Mouse (Mus musculus): ENCODE data around the gene Lasp1. TPM values are rescaled to one million over a fixed set of nuclear protein-coding genes. Genes with fewer than 3 reads are reported as not detected.

The Lasp1 gene
- polyA plus RNA-seq, 1 experiment from 2014 or later, result 159 TPM

GRCm38 (mm10) chr11:97820840-97821239 is 22.0 kb downstream of the Lasp1 start:
- ATAC-seq, result no peak
- Histone ChIP-seq H3K9ac (replicated peaks; ENCODE audit: low read depth, low read length) (no peak overlapping the region), H3K36me3 (ENCODE audit: control insufficient read depth, insufficient read depth) (peaks cover 12% of the 10 kb centered on the region), H3K4me3 (replicated peaks; ENCODE audit: low read length) (no peak overlapping the region), H3K4me1 (replicated peaks; ENCODE audit: control insufficient read depth, insufficient read depth, low read length) (peaks cover 13% of the 10 kb centered on the region), H3K4me2 (ENCODE audit: low read length) (no peak overlapping the region), H3K27ac (ENCODE audit: low read length) (no peak overlapping the region), H3K27me3 (replicated peaks; ENCODE audit: control insufficient read depth, insufficient read depth, low read length) (no peaks in the 10 kb centered on the region), H3K9me3 (ENCODE audit: control insufficient read depth, low read length) (no peaks in the 10 kb centered on the region)
- WGBS, result 62% methylated on average over 4 of the region's 4 CpGs

GRCm38 (mm10) chr11:97821401-97822064 is 22.7 kb downstream of the Lasp1 start:
- Histone ChIP-seq H3K9me3 (ENCODE audit: control insufficient read depth, low read length) (no peaks in the 10 kb centered on the region), H3K4me1 (replicated peaks; ENCODE audit: control insufficient read depth, insufficient read depth, low read length) (peaks cover 13% of the 10 kb centered on the region), H3K4me2 (ENCODE audit: low read length) (no peak overlapping the region), H3K36me3 (ENCODE audit: control insufficient read depth, insufficient read depth) (peaks cover 10% of the 10 kb centered on the region), H3K27me3 (replicated peaks; ENCODE audit: control insufficient read depth, insufficient read depth, low read length) (no peaks in the 10 kb centered on the region), H3K27ac (ENCODE audit: low read length) (no peak overlapping the region), H3K9ac (replicated peaks; ENCODE audit: low read depth, low read length) (no peak overlapping the region), H3K4me3 (replicated peaks; ENCODE audit: low read length) (no peak overlapping the region)
- no peak for ATAC-seq
- 92% methylated on average over 8 of the region's 8 CpGs for WGBS

GRCm38 (mm10) chr11:97822840-97823603 is 24.2 kb downstream of the Lasp1 start:
- H3K9ac ChIP-seq (replicated peaks; ENCODE audit: low read depth, low read length), result no peak overlapping the region
- 0 out of 2 replicates have a peak, but pooled peaks cover 7% of the 10 kb centered on the region for H3K36me3 ChIP-seq (ENCODE audit: control insufficient read depth, insufficient read depth)

GRCm38 (mm10) chr11:97824168-97824567 is 25.4 kb downstream of the Lasp1 start:
- no peaks in the 10 kb centered on the region for H3K9me3 ChIP-seq (ENCODE audit: control insufficient read depth, low read length)
- no peak overlapping the region for H3K4me2 ChIP-seq (ENCODE audit: low read length)
- H3K4me3 ChIP-seq (replicated peaks; ENCODE audit: low read length), result no peak overlapping the region
- no peak overlapping the region for H3K9ac ChIP-seq (replicated peaks; ENCODE audit: low read depth, low read length)
- 0 out of 2 replicates have a peak, but pooled peaks cover 7% of the 10 kb centered on the region for H3K36me3 ChIP-seq (ENCODE audit: control insufficient read depth, insufficient read depth)
- WGBS, result 92% methylated on average over 11 of the region's 11 CpGs
- H3K27ac ChIP-seq (ENCODE audit: low read length), result no peak overlapping the region
- ATAC-seq, result no peak
- H3K4me1 ChIP-seq (replicated peaks; ENCODE audit: control insufficient read depth, insufficient read depth, low read length), result 0 out of 2 replicates have a peak, but pooled peaks cover 2% of the 10 kb centered on the region
- H3K27me3 ChIP-seq (replicated peaks; ENCODE audit: control insufficient read depth, insufficient read depth, low read length), result no peaks in the 10 kb centered on the region

More at GRCm38 (mm10) chr11:97822840-97823603, 24.2 kb downstream of the Lasp1 start:
- ATAC-seq, result no peak
- no peaks in the 10 kb centered on the region for H3K9me3 ChIP-seq (ENCODE audit: control insufficient read depth, low read length)
- 86% methylated on average over 20 of the region's 20 CpGs for WGBS
- H3K4me3 ChIP-seq (replicated peaks; ENCODE audit: low read length), result no peak overlapping the region
- no peak overlapping the region for H3K4me2 ChIP-seq (ENCODE audit: low read length)
- H3K4me1 ChIP-seq (replicated peaks; ENCODE audit: control insufficient read depth, insufficient read depth, low read length), result peaks cover 11% of the 10 kb centered on the region
- H3K27ac ChIP-seq (ENCODE audit: low read length), result no peak overlapping the region
- H3K27me3 ChIP-seq (replicated peaks; ENCODE audit: control insufficient read depth, insufficient read depth, low read length), result no peaks in the 10 kb centered on the region

- Histone ChIP-seq H3K4me3 (replicated peaks; ENCODE audit: low read length) (no peak overlapping the region), H3K27me3 (replicated peaks; ENCODE audit: control insufficient read depth, insufficient read depth, low read length) (no peaks in the 10 kb centered on the region), H3K4me1 (replicated peaks; ENCODE audit: control insufficient read depth, insufficient read depth, low read length) (0 out of 2 replicates have a peak, but pooled peaks cover 2% of the 10 kb centered on the region), H3K9ac (replicated peaks; ENCODE audit: low read depth, low read length) (no peak overlapping the region), H3K27ac (ENCODE audit: low read length) (no peak overlapping the region), H3K4me2 (ENCODE audit: low read length) (no peak overlapping the region), H3K36me3 (ENCODE audit: control insufficient read depth, insufficient read depth) (0 out of 2 replicates have a peak, but pooled peaks cover 7% of the 10 kb centered on the region), H3K9me3 (ENCODE audit: control insufficient read depth, low read length) (no peaks in the 10 kb centered on the region)
- 58% methylated on average over 6 of the region's 6 CpGs for WGBS
- no peak for ATAC-seq
These were observed 26.1 kb downstream of the Lasp1 start for GRCm38 (mm10) chr11:97824895-97825294.

- Histone ChIP-seq H3K9me3 (ENCODE audit: control insufficient read depth, low read length) (no peaks in the 10 kb centered on the region), H3K4me3 (replicated peaks; ENCODE audit: low read length) (no peak overlapping the region), H3K27ac (ENCODE audit: low read length) (no peak overlapping the region), H3K4me2 (ENCODE audit: low read length) (no peak overlapping the region), H3K36me3 (ENCODE audit: control insufficient read depth, insufficient read depth) (0 out of 2 replicates have a peak, but pooled peaks cover 7% of the 10 kb centered on the region), H3K4me1 (replicated peaks; ENCODE audit: control insufficient read depth, insufficient read depth, low read length) (0 out of 2 replicates have a peak, but pooled peaks cover 2% of the 10 kb centered on the region), H3K27me3 (replicated peaks; ENCODE audit: control insufficient read depth, insufficient read depth, low read length) (no peaks in the 10 kb centered on the region), H3K9ac (replicated peaks; ENCODE audit: low read depth, low read length) (no peak overlapping the region)
- no peak for ATAC-seq
- WGBS, result 90% methylated on average over 10 of the region's 10 CpGs
These were observed 26.5 kb downstream of the Lasp1 start for GRCm38 (mm10) chr11:97825295-97825694.

- 73% methylated on average over 9 of the region's 9 CpGs for WGBS
- H3K36me3 ChIP-seq (ENCODE audit: control insufficient read depth, insufficient read depth), result 0 out of 2 replicates have a peak, but pooled peaks cover 7% of the 10 kb centered on the region
- H3K9ac ChIP-seq (replicated peaks; ENCODE audit: low read depth, low read length), result no peak overlapping the region
- H3K4me3 ChIP-seq (replicated peaks; ENCODE audit: low read length), result no peak overlapping the region
- H3K9me3 ChIP-seq (ENCODE audit: control insufficient read depth, low read length), result no peaks in the 10 kb centered on the region
- ATAC-seq, result no peak
- no peak overlapping the region for H3K4me2 ChIP-seq (ENCODE audit: low read length)
- H3K4me1 ChIP-seq (replicated peaks; ENCODE audit: control insufficient read depth, insufficient read depth, low read length), result no peaks in the 10 kb centered on the region
- no peak overlapping the region for H3K27ac ChIP-seq (ENCODE audit: low read length)
- no peaks in the 10 kb centered on the region for H3K27me3 ChIP-seq (replicated peaks; ENCODE audit: control insufficient read depth, insufficient read depth, low read length)
These were observed 27.2 kb downstream of the Lasp1 start for GRCm38 (mm10) chr11:97825971-97826370.

GRCm38 (mm10) chr11:97826414-97826813 is 27.6 kb downstream of the Lasp1 start:
- WGBS, result 76% methylated on average over 7 of the region's 7 CpGs
- Histone ChIP-seq H3K36me3 (ENCODE audit: control insufficient read depth, insufficient read depth) (0 out of 2 replicates have a peak, but pooled peaks cover 7% of the 10 kb centered on the region), H3K27ac (ENCODE audit: low read length) (no peak overlapping the region), H3K9ac (replicated peaks; ENCODE audit: low read depth, low read length) (no peak overlapping the region), H3K4me2 (ENCODE audit: low read length) (no peak overlapping the region), H3K9me3 (ENCODE audit: control insufficient read depth, low read length) (no peaks in the 10 kb centered on the region), H3K4me1 (replicated peaks; ENCODE audit: control insufficient read depth, insufficient read depth, low read length) (no peaks in the 10 kb centered on the region), H3K4me3 (replicated peaks; ENCODE audit: low read length) (no peak overlapping the region), H3K27me3 (replicated peaks; ENCODE audit: control insufficient read depth, insufficient read depth, low read length) (no peaks in the 10 kb centered on the region)
- no peak for ATAC-seq

- H3K9me3 ChIP-seq (ENCODE audit: control insufficient read depth, low read length), result no peaks in the 10 kb centered on the region
- no peaks in the 10 kb centered on the region for H3K4me1 ChIP-seq (replicated peaks; ENCODE audit: control insufficient read depth, insufficient read depth, low read length)
- no peak overlapping the region for H3K4me3 ChIP-seq (replicated peaks; ENCODE audit: low read length)
- 0 out of 2 replicates have a peak, but pooled peaks cover 7% of the 10 kb centered on the region for H3K36me3 ChIP-seq (ENCODE audit: control insufficient read depth, insufficient read depth)
- H3K27me3 ChIP-seq (replicated peaks; ENCODE audit: control insufficient read depth, insufficient read depth, low read length), result no peaks in the 10 kb centered on the region
- no peak for ATAC-seq
- WGBS, result 94% methylated on average over 6 of the region's 6 CpGs
- no peak overlapping the region for H3K4me2 ChIP-seq (ENCODE audit: low read length)
- no peak overlapping the region for H3K27ac ChIP-seq (ENCODE audit: low read length)
- H3K9ac ChIP-seq (replicated peaks; ENCODE audit: low read depth, low read length), result no peak overlapping the region
These were observed 28.9 kb downstream of the Lasp1 start for GRCm38 (mm10) chr11:97827654-97828053.
